Mouse (Mus musculus): ENCODE results near the gene Hist1h3c.
"Not testable (repeated sequence)": the region's sequence is repeated elsewhere in the genome, so short reads cannot be mapped to it uniquely, and the experiment has no call there.

The Hist1h3c gene

GRCm38 (mm10) chr13:23724239-23724638, 21.2 kb downstream of the Hist1h3c start:
- TF ChIP-seq POU5F1 (IDR thresholded peaks at IDR 0.05; ENCODE audit: borderline replicate concordance, low read length) (no peak), NANOG (IDR thresholded peaks at IDR 0.05; ENCODE audit: borderline replicate concordance, low read length) (no peak), CTCF (conservative IDR thresholded peaks at IDR 0.05; ENCODE audit: low read length) (no peak)
- Histone ChIP-seq H3K36me3 (ENCODE audit: insufficient read depth, low read length) (no peaks in the 10 kb centered on the region), H3K4me1 (replicated peaks; ENCODE audit: low read depth, low read length) (peaks cover 4% of the 10 kb centered on the region; the same call in 1 of the 2 replicates), H3K4me3 (replicated peaks; ENCODE audit: low read length) (no peak overlapping the region), H3K27me3 (ENCODE audit: insufficient read depth, low read length) (peaks cover 19% of the 10 kb centered on the region), H3K9me3 (ENCODE audit: low read length) (no peaks in the 10 kb centered on the region)

GRCm38 (mm10) chr13:23717593-23718245, 27.7 kb downstream of the Hist1h3c start:
- H3K27me3 ChIP-seq (ENCODE audit: insufficient read depth, low read length); H3K9me3 ChIP-seq (ENCODE audit: low read length); H3K36me3 ChIP-seq (ENCODE audit: insufficient read depth, low read length); H3K4me3 ChIP-seq (replicated peaks; ENCODE audit: low read length): not testable (repeated sequence)
- peaks cover 11% of the 10 kb centered on the region; the same call in 1 of the 2 replicates for H3K4me1 ChIP-seq (replicated peaks; ENCODE audit: low read depth, low read length)

GRCm38 (mm10) chr13:23717176-23717575, 28.2 kb downstream of the Hist1h3c start:
- H3K4me1 ChIP-seq (replicated peaks; ENCODE audit: low read depth, low read length), result peaks cover 11% of the 10 kb centered on the region; the same call in 1 of the 2 replicates
- H3K27me3 ChIP-seq (ENCODE audit: insufficient read depth, low read length), result no peaks in the 10 kb centered on the region
- TF ChIP-seq NANOG (IDR thresholded peaks at IDR 0.05; ENCODE audit: borderline replicate concordance, low read length), result no peak
- no peak for TF ChIP-seq CTCF (conservative IDR thresholded peaks at IDR 0.05; ENCODE audit: low read length)
- TF ChIP-seq POU5F1 (IDR thresholded peaks at IDR 0.05; ENCODE audit: borderline replicate concordance, low read length), result no peak
- no peaks in the 10 kb centered on the region for H3K36me3 ChIP-seq (ENCODE audit: insufficient read depth, low read length)
- H3K9me3 ChIP-seq (ENCODE audit: low read length), result no peaks in the 10 kb centered on the region
- no peak overlapping the region for H3K4me3 ChIP-seq (replicated peaks; ENCODE audit: low read length)

GRCm38 (mm10) chr13:23716261-23717042, 28.9 kb downstream of the Hist1h3c start:
- H3K4me1 ChIP-seq (replicated peaks; ENCODE audit: low read depth, low read length), result peaks cover 11% of the 10 kb centered on the region; the same call in 1 of the 2 replicates
- H3K36me3 ChIP-seq (ENCODE audit: insufficient read depth, low read length), result no peaks in the 10 kb centered on the region
- no peaks in the 10 kb centered on the region for H3K9me3 ChIP-seq (ENCODE audit: low read length)
- H3K4me3 ChIP-seq (replicated peaks; ENCODE audit: low read length), result no peak overlapping the region
- H3K27me3 ChIP-seq (ENCODE audit: insufficient read depth, low read length), result peaks cover 4% of the 10 kb centered on the region; the same call in 1 of the 2 replicates
- no peak for TF ChIP-seq POU5F1 (IDR thresholded peaks at IDR 0.05; ENCODE audit: borderline replicate concordance, low read length)
- no peak for TF ChIP-seq NANOG (IDR thresholded peaks at IDR 0.05; ENCODE audit: borderline replicate concordance, low read length)
- TF ChIP-seq CTCF (conservative IDR thresholded peaks at IDR 0.05; ENCODE audit: low read length), result no peak

GRCm38 (mm10) chr13:23710374-23711089, 34.9 kb downstream of the Hist1h3c start, which contains the start of gene Hfe:
Gene Hfe (minus strand): TSS chr13:23710854.
- peaks cover 51% of the 10 kb centered on the region for H3K27me3 ChIP-seq (ENCODE audit: insufficient read depth, low read length)
- no peaks in the 10 kb centered on the region for H3K9me3 ChIP-seq (ENCODE audit: low read length)
- TF ChIP-seq NANOG (IDR thresholded peaks at IDR 0.05; ENCODE audit: borderline replicate concordance, low read length) (no peak), POU5F1 (IDR thresholded peaks at IDR 0.05; ENCODE audit: borderline replicate concordance, low read length) (no peak)
- H3K36me3 ChIP-seq (ENCODE audit: insufficient read depth, low read length), result no peaks in the 10 kb centered on the region
- peaks cover 14% of the 10 kb centered on the region for H3K4me1 ChIP-seq (replicated peaks; ENCODE audit: low read depth, low read length)
- peak within 1 kb of the TSS; percentile 48 for H3K4me3 ChIP-seq (replicated peaks; ENCODE audit: low read length)

- Histone ChIP-seq H3K36me3 (ENCODE audit: insufficient read depth, low read length) (no peaks in the 10 kb centered on the region), H3K9me3 (ENCODE audit: low read length) (no peaks in the 10 kb centered on the region), H3K4me3 (replicated peaks; ENCODE audit: low read length) (peak overlapping the region; percentile 48), H3K4me1 (replicated peaks; ENCODE audit: low read depth, low read length) (peaks cover 14% of the 10 kb centered on the region), H3K27me3 (ENCODE audit: insufficient read depth, low read length) (peaks cover 51% of the 10 kb centered on the region)
- TF ChIP-seq NANOG (IDR thresholded peaks at IDR 0.05; ENCODE audit: borderline replicate concordance, low read length) (no peak), POU5F1 (IDR thresholded peaks at IDR 0.05; ENCODE audit: borderline replicate concordance, low read length) (no peak), CTCF (conservative IDR thresholded peaks at IDR 0.05; ENCODE audit: low read length) (no peak)
Observed at GRCm38 (mm10) chr13:23709714-23710373, 35.6 kb downstream of the Hist1h3c start.

- H3K27me3 ChIP-seq (ENCODE audit: insufficient read depth, low read length), result peaks cover 51% of the 10 kb centered on the region
- no peaks in the 10 kb centered on the region for H3K36me3 ChIP-seq (ENCODE audit: insufficient read depth, low read length)
- no peak for TF ChIP-seq CTCF (conservative IDR thresholded peaks at IDR 0.05; ENCODE audit: low read length)
- TF ChIP-seq NANOG (IDR thresholded peaks at IDR 0.05; ENCODE audit: borderline replicate concordance, low read length), result no peak
- TF ChIP-seq POU5F1 (IDR thresholded peaks at IDR 0.05; ENCODE audit: borderline replicate concordance, low read length), result no peak
Observed at GRCm38 (mm10) chr13:23708654-23709053, 36.7 kb downstream of the Hist1h3c start.

GRCm38 (mm10) chr13:23708041-23708440, 37.4 kb downstream of the Hist1h3c start:
- Histone ChIP-seq H3K27me3 (ENCODE audit: insufficient read depth, low read length) (peaks cover 51% of the 10 kb centered on the region), H3K9me3 (ENCODE audit: low read length) (no peaks in the 10 kb centered on the region), H3K4me3 (replicated peaks; ENCODE audit: low read length) (no peak overlapping the region), H3K36me3 (ENCODE audit: insufficient read depth, low read length) (no peaks in the 10 kb centered on the region), H3K4me1 (replicated peaks; ENCODE audit: low read depth, low read length) (peaks cover 14% of the 10 kb centered on the region)
- no peak for TF ChIP-seq NANOG (IDR thresholded peaks at IDR 0.05; ENCODE audit: borderline replicate concordance, low read length)
- no peak for TF ChIP-seq CTCF (conservative IDR thresholded peaks at IDR 0.05; ENCODE audit: low read length)
- no peak for TF ChIP-seq POU5F1 (IDR thresholded peaks at IDR 0.05; ENCODE audit: borderline replicate concordance, low read length)

More at GRCm38 (mm10) chr13:23708654-23709053, 36.7 kb downstream of the Hist1h3c start:
- Histone ChIP-seq H3K9me3 (ENCODE audit: low read length) (no peaks in the 10 kb centered on the region), H3K4me3 (replicated peaks; ENCODE audit: low read length) (no peak overlapping the region), H3K4me1 (replicated peaks; ENCODE audit: low read depth, low read length) (peaks cover 14% of the 10 kb centered on the region)

All from E14TG2a.4 (cell line).